Mouse (Mus musculus): Measurements from ENCODE around the gene Osbpl3.

Gene Osbpl3

GRCm38 (mm10) chr6:50294128-50294527 lies 161.9 kb downstream of the Osbpl3 start:
- peak; percentile 75 for DNase-seq (ENCODE audit: low read depth, low spot score)

- DNase-seq (ENCODE audit: low read depth, low spot score): no peak
Measured at GRCm38 (mm10) chr6:50291650-50292049, 164.4 kb downstream of the Osbpl3 start.

GRCm38 (mm10) chr6:50286881-50287280 lies 169.1 kb downstream of the Osbpl3 start:
- no peak for DNase-seq (ENCODE audit: low read depth, low spot score)

- DNase-seq (ENCODE audit: low read depth, low spot score): no peak
Measured at GRCm38 (mm10) chr6:50279642-50280041, 176.4 kb downstream of the Osbpl3 start.

- DNase-seq (ENCODE audit: low read depth, low spot score): no peak
Measured at GRCm38 (mm10) chr6:50273947-50274346, 182.1 kb downstream of the Osbpl3 start.

GRCm38 (mm10) chr6:50273416-50273815 lies 182.6 kb downstream of the Osbpl3 start:
- DNase-seq (ENCODE audit: low read depth, low spot score): no peak

- no peak for DNase-seq (ENCODE audit: low read depth, low spot score)
Measured at GRCm38 (mm10) chr6:50263670-50264069, 192.3 kb downstream of the Osbpl3 start, which contains the start of gene Gsdme. TSS of gene Gsdme (minus strand) at chr6:50263862.

- no peak for DNase-seq (ENCODE audit: low read depth, low spot score)
Measured at GRCm38 (mm10) chr6:50262310-50262709, 193.7 kb downstream of the Osbpl3 start.

- DNase-seq (ENCODE audit: low read depth, low spot score): no peak
Measured at GRCm38 (mm10) chr6:50261922-50262261, 194.1 kb downstream of the Osbpl3 start.

GRCm38 (mm10) chr6:50261201-50261921 lies 194.6 kb downstream of the Osbpl3 start:
- peak; percentile 75 for DNase-seq (ENCODE audit: low read depth, low spot score)

GRCm38 (mm10) chr6:50255356-50255755 lies 200.6 kb downstream of the Osbpl3 start:
- DNase-seq (ENCODE audit: low read depth, low spot score): no peak

- DNase-seq (ENCODE audit: low read depth, low spot score): no peak
Measured at GRCm38 (mm10) chr6:50254723-50255184, 201.2 kb downstream of the Osbpl3 start.

GRCm38 (mm10) chr6:50252690-50253089 lies 203.3 kb downstream of the Osbpl3 start:
- DNase-seq (ENCODE audit: low read depth, low spot score): no peak

GRCm38 (mm10) chr6:50247791-50248190 lies 208.2 kb downstream of the Osbpl3 start:
- no peak for DNase-seq (ENCODE audit: low read depth, low spot score)

- DNase-seq (ENCODE audit: low read depth, low spot score): no peak
Measured at GRCm38 (mm10) chr6:50247356-50247755, 208.6 kb downstream of the Osbpl3 start.

- no peak for DNase-seq (ENCODE audit: low read depth, low spot score)
Measured at GRCm38 (mm10) chr6:50244967-50245366, 211.0 kb downstream of the Osbpl3 start.

- no peak for DNase-seq (ENCODE audit: low read depth, low spot score)
Measured at GRCm38 (mm10) chr6:50244126-50244525, 211.9 kb downstream of the Osbpl3 start.
